In the genomic region with DNA sequence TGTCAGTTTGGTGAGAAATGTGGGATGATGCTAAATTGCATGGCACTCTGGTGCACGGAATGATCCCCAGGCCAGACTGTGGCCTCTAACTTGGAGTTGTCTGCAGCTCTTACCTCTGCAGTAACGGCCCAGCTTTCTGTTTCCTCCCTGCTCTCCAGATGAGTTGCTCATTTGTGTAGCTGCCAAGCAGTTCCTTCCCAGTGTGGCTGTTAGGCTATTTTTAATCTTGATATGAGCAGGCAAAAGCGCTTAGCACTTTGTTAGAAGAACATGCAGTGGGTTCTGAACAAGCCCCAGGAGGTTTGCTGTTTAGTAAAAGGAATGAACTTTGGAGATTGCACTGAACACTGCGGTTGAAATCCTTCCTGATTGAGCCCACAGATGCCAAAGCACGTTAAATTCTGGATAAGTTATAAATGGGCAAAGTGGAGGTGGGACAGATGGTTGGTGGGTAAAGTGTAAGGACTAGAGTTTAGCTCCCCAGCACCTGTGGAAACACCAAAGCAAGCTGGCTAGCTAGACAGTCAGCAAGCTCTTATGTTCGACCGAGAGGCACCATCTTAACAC, we compare ENCODE assay signal across 1 mouse cellular context.
TF ChIP-seq lines count a peak whose summit lies in the region.

No protein-coding gene starts in this region.

TF ChIP-seq in MEL, 35 proteins besides CTCF, POLR2A, EP300 and RAD21 (continued from another document):
- TF ChIP-seq TAL1 (IDR thresholded peaks at IDR 0.05; ENCODE audit: low read length) (no peak), UBTF (IDR thresholded peaks at IDR 0.05; ENCODE audit: borderline replicate concordance, insufficient read depth, low read depth, low read length) (no peak), E2F4 (IDR thresholded peaks at IDR 0.05; ENCODE audit: borderline replicate concordance, low read depth, low read length) (no peak)
TF ChIP-seq in MEL: peak in this region for 0.
